ENCODE assay signal across 8 mouse cellular contexts in the genomic region with DNA sequence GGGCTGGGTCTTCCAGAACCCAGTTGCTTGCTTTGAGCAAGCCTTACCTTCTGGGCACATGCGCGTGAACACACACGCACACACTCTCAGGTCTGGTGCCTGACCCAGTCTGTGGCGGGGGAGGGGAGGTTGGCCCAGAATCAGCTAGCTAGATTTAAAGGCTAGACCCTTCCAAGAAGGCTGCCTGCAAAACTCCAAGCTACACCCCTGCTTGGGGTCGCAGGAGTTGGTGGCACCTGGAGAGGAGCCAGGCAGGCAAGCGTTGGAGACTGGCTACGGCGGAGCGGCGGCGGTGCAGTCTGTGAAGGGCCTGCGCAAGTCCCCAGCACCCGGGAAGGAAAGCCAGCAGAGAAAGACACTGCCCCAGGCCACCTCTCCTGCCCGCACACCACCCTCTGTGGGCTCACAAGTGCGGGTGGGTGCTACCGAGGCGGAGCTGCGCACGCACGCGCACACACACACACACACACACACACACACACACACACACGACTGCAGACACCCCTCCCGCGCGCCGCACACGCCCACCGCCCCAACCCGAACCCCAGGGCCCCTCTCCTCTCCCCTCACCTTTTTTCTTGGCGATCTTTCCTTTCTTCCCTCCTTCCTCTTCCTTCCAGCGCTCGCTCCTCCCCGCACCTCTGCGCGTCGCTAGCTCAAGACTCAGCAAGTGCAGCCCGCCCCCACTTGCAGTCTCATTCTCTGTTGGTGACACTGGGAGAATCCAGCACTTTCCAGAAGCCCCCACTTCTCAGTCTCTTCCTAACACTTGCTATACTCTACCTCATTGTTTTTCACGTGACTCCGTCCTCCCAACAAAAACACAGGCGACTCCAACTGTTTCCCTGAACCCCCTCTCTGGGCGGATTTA. TPM values are rescaled to one million over a fixed set of nuclear protein-coding genes. Genes with fewer than 3 reads are reported as not detected.
A peak's percentile ranks its signal among the peaks of the same experiment; 100 is the strongest.
DNase-seq lines count a peak whose midpoint lies in the region; ATAC-seq and TF ChIP-seq lines count a peak whose summit lies in the region.

No protein-coding gene starts in this region.

- intact Hi-C loops in gastrocnemius, postnatal 36 days (cut with DNase I) = no loop called here

- no peak overlapping the region for H3K4me3 ChIP-seq in C2C12 (ENCODE audit: insufficient read depth, poor library complexity, severe bottlenecking)
- peak overlapping the region; percentile 58 for H3K4me3 ChIP-seq in liver, embryonic 15.5 days (replicated peaks)
- peak overlapping the region; percentile 54 for H3K4me3 ChIP-seq in neural tube, embryonic 13.5 days

- no peaks in the 10 kb centered on the region for H3K9me3 ChIP-seq in liver, embryonic 15.5 days (replicated peaks)
- H3K9me3 ChIP-seq in neural tube, embryonic 13.5 days = no peaks in the 10 kb centered on the region

- peak; percentile 41 for DNase-seq in NIH3T3 (ENCODE audit: low read depth)
- DNase-seq in embryo, embryonic 10.5 days (ENCODE audit: low spot score) = peak; percentile 60
- peak; percentile 13 to 25 for DNase-seq in gastrocnemius, postnatal 36 days
- peak; percentile 51 for DNase-seq in kidney, postnatal 10 days
- no peak for DNase-seq in spleen, adult 18-20 months

- 7% methylated on average over 38 of the region's 41 CpGs for WGBS in liver, embryonic 15.5 days (ENCODE audit: insufficient replicate concordance)
- WGBS in neural tube, embryonic 13.5 days = 4% methylated on average over 36 of the region's 41 CpGs

- H3ac ChIP-seq in C2C12 (ENCODE audit: control insufficient read depth, insufficient read length, low read depth) = peak overlapping the region; percentile 5

- no peaks in the 10 kb centered on the region for H3K36me3 ChIP-seq in C2C12 (ENCODE audit: control insufficient read depth, insufficient read depth)
- H3K36me3 ChIP-seq in liver, embryonic 15.5 days (replicated peaks) = no peaks in the 10 kb centered on the region
- no peaks in the 10 kb centered on the region for H3K36me3 ChIP-seq in neural tube, embryonic 13.5 days

- H3K27me3 ChIP-seq in C2C12 (ENCODE audit: control insufficient read depth, insufficient read depth, insufficient read length) = no peaks in the 10 kb centered on the region
- peaks cover 79% of the 10 kb centered on the region for H3K27me3 ChIP-seq in liver, embryonic 15.5 days
- H3K27me3 ChIP-seq in neural tube, embryonic 13.5 days = 0 out of 2 replicates have a peak, but pooled peaks cover 3% of the 10 kb centered on the region

- H3K4me2 ChIP-seq in liver, embryonic 15.5 days = peak overlapping the region; percentile 77
- H3K4me2 ChIP-seq in neural tube, embryonic 13.5 days = peak overlapping the region; percentile 66

- peak overlapping the region; percentile 37 for H3K9ac ChIP-seq in liver, embryonic 15.5 days
- peak overlapping the region; percentile 79 for H3K9ac ChIP-seq in neural tube, embryonic 13.5 days

- ATAC-seq in liver, embryonic 15.5 days (ENCODE audit: insufficient read depth) = peak; percentile 26; the same call in 1 of the 2 replicates
- ATAC-seq in neural tube, embryonic 13.5 days (ENCODE audit: low read depth) = peak; percentile 82

- H3K4me1 ChIP-seq in liver, embryonic 15.5 days (replicated peaks) = peaks cover 30% of the 10 kb centered on the region
- peaks cover 13% of the 10 kb centered on the region for H3K4me1 ChIP-seq in neural tube, embryonic 13.5 days (replicated peaks)

- H3K27ac ChIP-seq in liver, embryonic 15.5 days (replicated peaks) = no peak overlapping the region
- peak overlapping the region; percentile 70 for H3K27ac ChIP-seq in neural tube, embryonic 13.5 days (replicated peaks)

- no peaks in the 10 kb centered on the region for H3K79me3 ChIP-seq in C2C12 (ENCODE audit: low read depth)

- no peak for TF ChIP-seq CTCF in C2C12 (IDR thresholded peaks at IDR 0.05; ENCODE audit: control insufficient read depth, insufficient read depth, insufficient read length)

- H3K79me2 ChIP-seq in C2C12 (ENCODE audit: control insufficient read depth, insufficient read depth) = no peaks in the 10 kb centered on the region

TF ChIP-seq in C2C12, 6 proteins besides CTCF, POLR2A, EP300 and RAD21:
- TF ChIP-seq USF1 (IDR thresholded peaks at IDR 0.05; ENCODE audit: low read depth) (no peak), FOSL1 (IDR thresholded peaks at IDR 0.05; ENCODE audit: insufficient read depth, low read length, poor library complexity, severe bottlenecking) (no peak), MYOD1 (IDR thresholded peaks at IDR 0.05; ENCODE audit: control insufficient read depth, insufficient read length, low read depth) (no peak), MAX (IDR thresholded peaks at IDR 0.05) (no peak), CEBPB (IDR thresholded peaks at IDR 0.05; ENCODE audit: low read depth) (no peak), MYOG (IDR thresholded peaks at IDR 0.05; ENCODE audit: control insufficient read depth, extremely low read depth, insufficient read length) (no peak)

RNA-seq across cellular contexts. Expression of gene Ociad2, which starts 2.6 kb away (rescaled TPM):
- 7.1 TPM for polyA plus RNA-seq in C2C12 (2012; fragmentation: generic; extraction: Trizol)
- 10 to 100 TPM; 48.8 to 50.9 TPM for total RNA-seq in gastrocnemius, postnatal 36 days (2021)
- polyA plus RNA-seq in liver, embryonic 15.5 days (2015; fragmentation: Nextera tagmentation; extraction: Ambion mirVana) = 3.9 and 5.9 TPM in 2 replicates
- 19.1 and 21.9 TPM in 2 replicates for polyA plus RNA-seq in neural tube, embryonic 13.5 days (2015; fragmentation: Nextera tagmentation; extraction: Ambion mirVana)

RNA-seq across cellular contexts. Expression of gene Ociad1, which starts 45.6 kb away (rescaled TPM):
- 142 TPM for polyA plus RNA-seq in C2C12 (2012; fragmentation: generic; extraction: Trizol)
- 100 to 1,000 TPM; 134 to 143 TPM for total RNA-seq in gastrocnemius, postnatal 36 days (2021)
- 115 and 117 TPM in 2 replicates for polyA plus RNA-seq in liver, embryonic 15.5 days (2015; fragmentation: Nextera tagmentation; extraction: Ambion mirVana)
- 302 and 310 TPM in 2 replicates for polyA plus RNA-seq in neural tube, embryonic 13.5 days (2015; fragmentation: Nextera tagmentation; extraction: Ambion mirVana)

Comparison
In these comparisons a context has a peak if more than half of its experiments do, and no peak if none do; other contexts are left out.
1. DNase-seq: peak in NIH3T3 (single experiment), embryo, embryonic 10.5 days (single experiment), gastrocnemius, postnatal 36 days (2 of 2) and kidney, postnatal 10 days (single experiment); none in spleen, adult 18-20 months (0 of 2).